Mouse (Mus musculus) CD4-positive, CD25-positive, alpha-beta regulatory T cell, adult 2 months (primary cell): Measurements from ENCODE around the gene Nabp2.

Source experiments
- DNase-seq: peaks from one replicate; pipeline ENCODE4 v3.0.0-alpha.2; 2012; ENCODE audit warnings: low read depth, low spot score

Gene Nabp2

GRCm38 (mm10) chr10:128429454-128429853 is 18.2 kb upstream of the Nabp2 start:
- DNase-seq = no peak

GRCm38 (mm10) chr10:128429052-128429451 is 17.8 kb upstream of the Nabp2 start:
- DNase-seq = no peak

DNA sequence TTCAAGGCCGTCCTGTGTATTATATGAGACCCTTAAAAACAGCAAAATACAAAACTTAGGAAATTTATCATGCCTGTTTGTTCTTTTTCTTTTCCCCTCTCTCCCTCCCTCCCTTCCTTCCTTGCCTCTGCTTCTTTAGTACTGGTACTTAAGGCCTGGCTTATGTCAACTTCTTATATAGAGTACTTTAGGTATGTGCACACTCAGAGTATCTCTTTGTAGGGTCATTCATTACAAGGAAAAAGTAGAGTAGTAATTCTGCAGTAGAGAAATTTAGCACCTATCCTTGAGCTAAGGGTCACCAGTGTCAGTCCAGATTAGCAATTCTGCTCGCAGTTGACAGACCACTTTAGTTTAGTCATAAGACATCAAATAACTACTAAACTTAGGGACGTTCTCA is 14.0 kb upstream of the Nabp2 start:
- DNase-seq = no peak

DNA sequence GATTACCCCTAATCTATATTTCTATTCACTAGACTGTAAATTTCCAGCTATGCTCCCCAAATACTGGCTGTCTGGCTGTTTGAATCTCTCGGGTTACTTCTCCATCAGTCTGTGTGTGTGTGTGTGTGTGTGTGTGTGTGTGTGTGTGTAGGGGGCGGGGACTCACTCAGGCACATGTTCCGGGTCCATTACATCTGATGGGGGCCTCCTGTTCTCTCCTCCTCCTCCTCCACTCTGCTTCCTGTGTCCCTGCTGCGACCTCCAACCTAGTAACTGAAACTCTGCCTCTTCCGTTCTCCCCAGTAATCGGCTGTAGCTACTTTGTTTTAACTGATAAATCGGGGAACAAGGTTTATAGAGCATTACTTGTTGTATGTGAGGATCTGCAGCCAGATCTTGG is 13.3 kb upstream of the Nabp2 start:
- DNase-seq = peak; percentile 67

GRCm38 (mm10) chr10:128422426-128422825 is 11.1 kb upstream of the Nabp2 start:
- DNase-seq = no peak

GRCm38 (mm10) chr10:128414848-128415247 is 3.6 kb upstream of the Nabp2 start:
- no peak for DNase-seq

GRCm38 (mm10) chr10:128413076-128413475 is 1.8 kb upstream of the Nabp2 start:
- DNase-seq = no peak

- DNase-seq = no peak
Measured at GRCm38 (mm10) chr10:128412558-128412957, 1.3 kb upstream of the Nabp2 start.

GRCm38 (mm10) chr10:128412055-128412381 is 726 bp upstream of the Nabp2 start:
- DNase-seq = no peak

- DNase-seq = peak; percentile 43
Measured at GRCm38 (mm10) chr10:128410560-128410845, 789 bp downstream of the Nabp2 start.

- peak; percentile 97 for DNase-seq
Measured at GRCm38 (mm10) chr10:128409692-128410559, 1.4 kb downstream of the Nabp2 start.

DNA sequence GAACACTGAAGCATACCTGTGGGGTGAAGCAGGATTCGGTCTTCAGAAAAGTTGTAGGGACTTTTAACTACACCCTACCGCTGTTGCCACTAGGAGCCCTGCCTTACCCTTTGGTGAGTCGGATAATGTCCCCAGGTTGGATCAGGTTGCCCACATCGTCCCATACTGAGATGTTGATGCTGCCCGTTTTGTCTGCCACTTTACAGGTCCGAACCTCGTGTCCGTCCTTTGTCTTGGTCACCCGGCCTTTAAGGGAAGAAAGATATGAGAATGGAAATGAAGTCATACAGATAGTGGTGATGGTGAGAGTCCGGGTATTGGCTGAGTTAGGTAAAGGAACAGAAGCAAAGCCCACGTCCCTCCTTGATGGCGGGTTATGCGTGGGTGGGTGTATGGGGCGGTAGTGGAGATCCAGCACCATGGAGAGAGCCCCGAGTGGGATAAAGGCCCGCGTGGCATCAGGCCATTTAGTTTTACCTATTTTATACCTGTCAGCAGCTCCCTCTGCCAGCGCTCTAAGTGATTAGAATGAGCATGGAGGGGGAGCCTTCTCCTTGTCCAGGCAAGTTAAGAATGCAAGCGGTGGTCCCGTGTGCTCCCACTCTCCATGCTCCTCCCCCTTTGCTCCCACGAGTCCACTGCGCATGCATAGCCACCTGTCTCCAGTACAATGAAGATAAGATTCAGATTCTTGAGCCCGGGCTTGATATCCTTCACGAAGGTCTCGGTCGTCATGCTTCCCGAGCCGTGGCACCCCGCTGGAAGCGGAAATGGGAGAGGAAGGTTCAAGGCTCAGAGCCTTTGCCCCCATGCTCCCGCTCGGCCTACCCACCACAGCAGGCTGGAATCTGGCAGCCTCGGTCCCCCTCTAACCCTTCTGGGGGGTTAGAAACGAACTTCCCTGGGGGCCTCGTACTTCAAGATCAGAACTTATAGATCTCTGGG is 2.4 kb downstream of the Nabp2 start:
- DNase-seq = peak; percentile 45

GRCm38 (mm10) chr10:128403931-128404330 is 7.4 kb downstream of the Nabp2 start:
- DNase-seq = no peak

GRCm38 (mm10) chr10:128401638-128402037 is 9.7 kb downstream of the Nabp2 start:
- peak; percentile 38 for DNase-seq

DNA sequence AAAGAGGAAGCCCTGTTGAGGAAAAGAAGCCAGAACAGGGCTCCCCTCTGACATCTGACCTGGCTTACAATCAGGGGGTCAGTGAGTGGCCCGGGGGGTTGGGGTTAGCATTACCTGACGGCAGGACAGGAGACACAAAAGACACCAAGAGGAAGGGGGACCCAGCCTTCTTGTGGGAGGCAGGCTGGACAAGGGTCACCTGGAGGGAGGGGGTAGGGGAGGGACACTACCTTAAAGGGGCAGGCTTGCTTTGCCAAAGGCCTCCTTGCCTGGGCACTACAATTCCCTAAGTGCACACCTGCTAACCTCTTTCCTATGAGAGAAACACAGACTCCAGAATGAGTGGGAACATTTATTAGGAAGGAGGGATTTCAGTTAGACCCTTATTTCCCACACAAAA is 10.2 kb downstream of the Nabp2 start, which contains the start of gene Slc39a5:
Slc39a5 (minus strand) TSS at position 174 of the 400 bp plus-strand sequence.
- DNase-seq = no peak

GRCm38 (mm10) chr10:128400338-128400737 is 11.0 kb downstream of the Nabp2 start:
- no peak for DNase-seq

GRCm38 (mm10) chr10:128397466-128397865 is 13.8 kb downstream of the Nabp2 start:
- no peak for DNase-seq

- no peak for DNase-seq
Measured at GRCm38 (mm10) chr10:128396716-128397264, 14.5 kb downstream of the Nabp2 start.

GRCm38 (mm10) chr10:128396017-128396673 is 15.1 kb downstream of the Nabp2 start:
- no peak for DNase-seq

DNA sequence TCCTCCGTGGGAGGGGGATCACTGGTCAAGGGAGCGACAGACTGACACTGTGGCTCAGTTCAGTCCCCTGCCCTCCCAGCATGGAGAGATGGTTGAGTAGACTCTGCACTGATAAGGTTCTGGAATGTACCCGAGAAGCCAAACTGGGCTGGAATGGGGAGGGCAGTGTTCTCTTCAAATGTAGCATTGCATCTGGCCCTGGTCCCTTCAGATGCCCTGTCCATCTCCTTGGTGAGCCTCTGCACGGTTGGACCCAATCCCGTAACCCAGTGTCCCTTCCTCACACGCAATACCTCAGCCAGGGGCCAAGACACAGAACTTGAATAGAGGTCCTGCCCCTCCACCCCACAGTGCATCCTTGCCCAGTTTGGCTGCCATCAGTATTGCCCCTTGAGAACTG is 19.4 kb downstream of the Nabp2 start:
- no peak for DNase-seq

GRCm38 (mm10) chr10:128390366-128390765 is 20.9 kb downstream of the Nabp2 start:
- no peak for DNase-seq

DNA sequence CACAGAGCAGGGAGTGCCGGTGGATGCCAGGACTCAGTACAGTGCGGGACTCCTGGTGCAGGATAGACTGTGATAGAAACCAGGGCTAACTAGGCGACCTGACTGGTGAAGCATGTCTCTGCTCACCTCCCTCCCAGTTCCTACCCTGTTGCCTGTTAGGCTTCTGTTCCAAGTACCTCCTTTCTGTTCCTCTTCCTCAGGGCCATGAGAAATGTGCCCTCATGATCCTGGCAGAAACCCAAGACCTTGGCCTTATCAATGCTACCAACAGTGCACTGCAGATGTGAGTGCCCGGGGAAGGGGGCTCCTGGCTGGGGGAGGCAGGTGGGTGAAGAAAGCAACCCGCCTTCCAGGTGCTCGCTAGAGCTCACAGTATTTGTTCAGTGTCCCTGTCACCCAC is 21.7 kb downstream of the Nabp2 start:
- no peak for DNase-seq
